Mouse (Mus musculus) embryonic facial prominence, embryonic 12.5 days (tissue): ENCODE measurements around the gene Rhbdf1. TPM values are rescaled to one million over a fixed set of nuclear protein-coding genes. Genes with fewer than 3 reads are reported as not detected.
"Not testable (repeated sequence)": the region's sequence is repeated elsewhere in the genome, so short reads cannot be mapped to it uniquely, and the experiment has no call there.

Source experiments
- ATAC-seq: fragments of 200-750 bp; cut with Nextera tagmentation; 2 replicates; pipeline ENCODE4 v1.8.0; 2017; ENCODE audit not compliant: insufficient number of reproducible peaks, insufficient read depth, low FRiP score, low TSS enrichment
- H3K27ac ChIP-seq: fragments of 300-500 bp; sonication (generic); 2 replicates; pipeline ENCODE4 v1.5.1; 2016; ENCODE audit warnings: mild to moderate bottlenecking
- H3K27me3 ChIP-seq: fragments of 300-500 bp; sonication (generic); 2 replicates; pipeline ENCODE4 v1.6.1; 2016; ENCODE audit warnings: mild to moderate bottlenecking, moderate library complexity
- H3K36me3 ChIP-seq: fragments of 300-500 bp; sonication (generic); 2 replicates; pipeline ENCODE4 v1.6.1; 2016; ENCODE audit warnings: mild to moderate bottlenecking
- H3K4me1 ChIP-seq: fragments of 300-500 bp; sonication (generic); 2 replicates; pipeline ENCODE4 v1.6.1; 2016
- H3K4me2 ChIP-seq: fragments of 300-500 bp; sonication (generic); replicated peaks from 2 replicates; pipeline ENCODE4 v1.6.1; 2016; ENCODE audit warnings: mild to moderate bottlenecking, moderate library complexity
- H3K4me3 ChIP-seq: fragments of 300-500 bp; sonication (generic); 2 replicates; pipeline ENCODE4 v1.5.1; 2016; ENCODE audit warnings: mild to moderate bottlenecking
- H3K9ac ChIP-seq: fragments of 300-500 bp; sonication (generic); 2 replicates; pipeline ENCODE4 v1.6.1; 2016; ENCODE audit warnings: mild to moderate bottlenecking, moderate library complexity
- H3K9me3 ChIP-seq: fragments of 300-500 bp; sonication (generic); 2 replicates; pipeline ENCODE4 v1.6.1; 2016; ENCODE audit warnings: mild to moderate bottlenecking, moderate library complexity
- WGBS: fragments of 180-500 bp; shearing (Covaris S2); methylation state at CpG from one replicate; pipeline ENCODE4 v1.1.7; 2016; 5-methylcytosine and 5-hydroxymethylcytosine counted together
- polyA plus RNA-seq: library from polyadenylated mRNA; unstranded; fragments of >200 nt; fragmentation: Nextera tagmentation; extraction: Ambion mirVana; gene quantifications from 2 replicates; pipeline ENCODE4 v1.2.1, GENCODE M21; 2016

Gene Rhbdf1
- polyA plus RNA-seq, 1 experiment from 2014 or later, result 49.8 TPM

GRCm38 (mm10) chr11:32218501-32219050 is 3.5 kb downstream of the Rhbdf1 start:
- ATAC-seq, result no peak
- peaks cover 4% of the 10 kb centered on the region; the same call in 1 of the 2 replicates for H3K27me3 ChIP-seq
- H3K4me1 ChIP-seq, result peaks cover 47% of the 10 kb centered on the region
- H3K4me3 ChIP-seq, result no peak overlapping the region
- H3K9me3 ChIP-seq, result no peaks in the 10 kb centered on the region
- H3K27ac ChIP-seq, result peak overlapping the region; percentile 69
- peaks cover 17% of the 10 kb centered on the region for H3K36me3 ChIP-seq
- 43% methylated on average over 6 of the region's 6 CpGs for WGBS
- H3K9ac ChIP-seq, result no peak overlapping the region; the same call in 1 of the 2 replicates
- H3K4me2 ChIP-seq, result peak overlapping the region; percentile 15; the same call in 1 of the 2 replicates

DNA sequence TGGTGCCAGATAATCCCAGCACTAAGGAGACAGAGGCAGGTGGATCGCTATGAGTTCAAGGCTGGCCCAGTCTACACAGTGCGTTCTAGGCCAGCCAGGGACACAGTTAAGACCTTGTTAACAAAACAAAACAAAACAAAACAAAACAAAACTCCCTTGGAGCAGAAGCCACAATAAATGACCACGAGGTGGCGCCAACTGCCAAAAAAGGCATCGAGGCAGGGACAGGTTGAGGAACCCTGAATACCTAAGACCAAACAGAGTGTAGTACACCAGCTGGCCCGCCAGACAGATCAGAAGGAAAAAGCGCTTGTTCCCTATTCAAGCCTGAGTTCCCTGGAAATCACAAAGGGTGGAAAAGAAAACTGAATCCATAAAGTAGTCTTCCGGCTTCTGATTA is 5.2 kb downstream of the Rhbdf1 start:
- WGBS, result 25% methylated on average over 8 of the region's 8 CpGs
- ATAC-seq, result no peak
- Histone ChIP-seq H3K27ac (no peak overlapping the region), H3K4me1 (peaks cover 35% of the 10 kb centered on the region), H3K4me3 (no peak overlapping the region), H3K27me3 (no peaks in the 10 kb centered on the region), H3K36me3 (peaks cover 35% of the 10 kb centered on the region), H3K4me2 (no peak overlapping the region), H3K9ac (no peak overlapping the region), H3K9me3 (no peaks in the 10 kb centered on the region)

DNA sequence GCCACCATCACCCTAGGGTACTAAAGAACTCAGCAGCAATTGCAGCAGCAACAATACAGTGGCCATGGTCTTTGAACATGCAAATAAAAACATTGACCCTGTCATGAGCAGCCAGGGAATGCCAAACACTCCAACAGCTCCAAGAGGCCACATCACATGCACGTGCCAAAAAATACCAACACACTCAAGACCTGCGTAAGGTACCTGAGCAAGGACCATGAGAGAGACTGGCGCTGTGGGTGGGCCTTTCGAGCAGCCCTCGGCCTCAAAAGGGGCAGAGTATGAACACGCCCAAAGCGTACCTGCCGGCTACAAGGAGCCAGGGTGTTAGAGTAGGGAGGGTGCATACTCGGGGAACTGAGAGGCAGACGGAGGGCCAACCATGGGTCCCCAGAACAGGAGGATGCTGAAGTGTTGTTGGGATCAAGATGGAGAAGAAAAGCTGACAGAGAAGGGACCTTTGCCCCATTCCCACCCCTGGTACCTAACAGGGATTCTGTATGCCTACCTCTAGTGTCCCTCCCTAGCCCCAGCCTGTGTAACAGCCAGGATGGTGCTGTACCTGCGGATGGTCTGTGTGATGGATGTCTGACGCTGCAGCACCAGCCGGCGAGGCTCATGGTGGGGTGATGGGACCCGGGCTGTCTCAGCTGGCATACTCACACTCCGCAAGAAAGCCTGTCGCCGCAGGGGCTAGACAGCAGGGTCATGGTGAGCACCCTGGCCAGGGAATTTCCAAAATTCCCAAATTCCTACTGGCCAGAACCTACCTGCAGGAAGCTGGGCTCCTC is 6.5 kb downstream of the Rhbdf1 start:
- Histone ChIP-seq H3K9ac (no peak overlapping the region), H3K36me3 (peaks cover 46% of the 10 kb centered on the region), H3K27ac (no peak overlapping the region), H3K4me1 (peaks cover 29% of the 10 kb centered on the region), H3K9me3 (no peaks in the 10 kb centered on the region), H3K4me3 (no peak overlapping the region), H3K4me2 (no peak overlapping the region), H3K27me3 (no peaks in the 10 kb centered on the region)
- no peak for ATAC-seq
- WGBS, result 91% methylated on average over 18 of the region's 18 CpGs

- no peak overlapping the region for H3K4me2 ChIP-seq
- no peaks in the 10 kb centered on the region for H3K9me3 ChIP-seq
- no peaks in the 10 kb centered on the region for H3K27me3 ChIP-seq
- WGBS, result 84% methylated on average over 9 of the region's 9 CpGs
- H3K36me3 ChIP-seq, result peaks cover 79% of the 10 kb centered on the region
- no peak overlapping the region for H3K4me3 ChIP-seq
- no peak overlapping the region for H3K9ac ChIP-seq
- H3K27ac ChIP-seq, result no peak overlapping the region
- ATAC-seq, result no peak
- H3K4me1 ChIP-seq, result 0 out of 2 replicates have a peak, but pooled peaks cover 3% of the 10 kb centered on the region
Observed at GRCm38 (mm10) chr11:32210623-32211022, 11.5 kb downstream of the Rhbdf1 start.

- under 1% methylated on average over 52 of the region's 52 CpGs for WGBS
- peak within 1 kb of the TSS; percentile 69 for H3K4me2 ChIP-seq
- no peaks in the 10 kb centered on the region for H3K9me3 ChIP-seq
- no peaks in the 10 kb centered on the region for H3K27me3 ChIP-seq
- H3K36me3 ChIP-seq, result peaks cover 30% of the 10 kb centered on the region
- H3K9ac ChIP-seq, result peak within 1 kb of the TSS; percentile 69
- peak within 1 kb of the TSS; percentile 67 for H3K4me3 ChIP-seq
- ATAC-seq, result peak; percentile 100
- H3K4me1 ChIP-seq, result peaks cover 8% of the 10 kb centered on the region; the same call in 1 of the 2 replicates
- peak within 1 kb of the TSS; percentile 69 for H3K27ac ChIP-seq
Observed at GRCm38 (mm10) chr11:32205058-32205873, 16.8 kb downstream of the Rhbdf1 start, which contains the start of gene Snrnp25. TSS of gene Snrnp25 (plus strand) at chr11:32205415.

DNA sequence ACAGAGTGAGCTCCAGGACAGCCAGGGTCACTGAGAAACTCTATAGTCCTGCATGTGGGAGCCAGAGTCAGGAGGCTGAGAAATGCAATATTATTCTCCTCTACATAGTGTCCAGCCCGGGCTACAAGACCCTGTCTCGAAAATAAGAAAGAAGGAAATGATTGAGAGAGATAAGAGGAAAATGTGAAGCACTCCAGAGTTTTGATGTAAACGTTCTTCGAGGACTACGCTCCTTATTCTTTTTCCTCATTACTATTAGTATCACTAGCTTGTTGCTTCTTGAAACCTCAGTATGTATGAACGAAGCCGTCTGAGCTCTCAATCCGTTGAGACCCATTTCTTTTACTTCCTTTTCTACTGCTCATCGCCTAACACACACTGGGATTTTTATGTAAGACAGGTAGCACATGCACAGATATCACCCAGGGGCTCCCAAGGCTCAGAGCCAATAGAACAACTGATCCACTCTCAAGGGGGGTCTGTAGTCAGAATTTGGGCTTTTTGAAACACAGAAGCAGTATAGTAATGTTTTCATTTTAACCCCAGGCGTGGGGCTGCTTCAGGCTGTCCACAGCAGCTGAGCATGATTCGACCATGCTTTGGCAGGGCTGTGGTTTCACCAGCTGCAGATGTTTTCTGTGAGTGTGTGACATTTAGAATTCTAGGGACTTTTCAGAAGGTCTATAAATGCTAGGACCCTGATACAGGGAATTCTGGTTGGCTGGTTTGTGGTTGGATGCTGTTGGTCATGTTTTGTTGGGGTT is 20.0 kb downstream of the Rhbdf1 start:
- Histone ChIP-seq H3K9ac (no peak overlapping the region), H3K36me3 (no peaks in the 10 kb centered on the region), H3K4me2 (no peak overlapping the region), H3K27me3 (no peaks in the 10 kb centered on the region), H3K27ac (no peak overlapping the region), H3K4me3 (no peak overlapping the region), H3K4me1 (peaks cover 11% of the 10 kb centered on the region; the same call in 1 of the 2 replicates), H3K9me3 (no peaks in the 10 kb centered on the region)
- ATAC-seq, result no peak
- WGBS, result 79% methylated on average over 11 of the region's 11 CpGs

DNA sequence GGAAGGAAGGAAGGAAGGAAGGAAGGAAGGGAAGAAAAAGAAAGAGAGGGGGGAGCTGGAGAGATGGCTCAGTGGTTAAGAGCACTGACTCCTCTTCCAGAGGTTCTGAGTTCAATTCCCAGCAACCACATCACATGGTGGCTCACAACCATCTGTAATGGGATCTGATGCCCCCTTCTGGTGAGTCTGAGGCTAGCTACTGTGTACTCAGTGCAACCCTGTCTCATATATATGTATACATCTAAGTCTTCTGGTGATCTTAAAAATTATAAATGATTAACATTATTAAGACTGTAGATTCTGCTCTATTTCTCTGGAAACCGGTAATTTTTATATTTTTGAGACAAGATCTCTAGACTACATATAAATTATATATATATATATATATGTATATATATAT is 21.1 kb downstream of the Rhbdf1 start:
- peaks cover 11% of the 10 kb centered on the region; the same call in 1 of the 2 replicates for H3K4me1 ChIP-seq
- ATAC-seq, H3K4me3 ChIP-seq, H3K36me3 ChIP-seq, H3K4me2 ChIP-seq, H3K9me3 ChIP-seq, H3K9ac ChIP-seq, H3K27ac ChIP-seq, H3K27me3 ChIP-seq: not testable (repeated sequence)
- 59% methylated on average over 1 of the region's 1 CpGs for WGBS

DNA sequence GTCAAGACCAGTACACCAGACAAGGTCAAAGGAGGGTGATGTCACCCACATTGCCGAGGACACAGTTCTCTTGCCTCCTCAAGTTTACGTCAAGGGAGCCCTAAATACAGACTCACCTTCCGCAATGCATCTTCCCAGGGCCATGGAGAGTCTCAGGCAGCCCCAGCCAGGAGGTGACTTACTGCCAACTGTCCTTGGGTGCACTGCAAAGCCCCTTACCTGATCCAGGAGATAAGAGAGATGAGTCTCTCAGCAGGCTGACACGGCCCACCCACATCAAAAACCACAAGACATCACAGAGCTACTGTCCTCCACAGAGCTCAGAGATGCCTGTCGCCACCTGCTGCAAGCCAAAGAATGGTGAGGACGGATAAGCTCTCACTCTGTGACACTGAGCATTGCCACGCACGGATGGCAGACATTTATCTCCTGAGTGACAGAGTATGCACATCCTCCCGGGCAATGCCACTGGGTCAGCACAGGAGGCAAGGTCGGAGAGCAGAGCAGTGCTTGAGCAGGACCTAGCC is 22.0 kb downstream of the Rhbdf1 start, which contains the start of gene Il9r:
Gene Il9r (minus strand): TSS at position 205 of the 527 bp plus-strand sequence.
- Histone ChIP-seq H3K4me1 (peaks cover 8% of the 10 kb centered on the region; the same call in 1 of the 2 replicates), H3K27ac (no peak within 1 kb of the TSS), H3K27me3 (0 out of 2 replicates have a peak, but pooled peaks cover 3% of the 10 kb centered on the region), H3K4me2 (no peak within 1 kb of the TSS), H3K9me3 (no peaks in the 10 kb centered on the region), H3K4me3 (no peak within 1 kb of the TSS), H3K9ac (peak within 1 kb of the TSS; percentile 10; the same call in 1 of the 2 replicates), H3K36me3 (no peaks in the 10 kb centered on the region)
- no peak for ATAC-seq
- WGBS, result 75% methylated on average over 10 of the region's 10 CpGs

DNA sequence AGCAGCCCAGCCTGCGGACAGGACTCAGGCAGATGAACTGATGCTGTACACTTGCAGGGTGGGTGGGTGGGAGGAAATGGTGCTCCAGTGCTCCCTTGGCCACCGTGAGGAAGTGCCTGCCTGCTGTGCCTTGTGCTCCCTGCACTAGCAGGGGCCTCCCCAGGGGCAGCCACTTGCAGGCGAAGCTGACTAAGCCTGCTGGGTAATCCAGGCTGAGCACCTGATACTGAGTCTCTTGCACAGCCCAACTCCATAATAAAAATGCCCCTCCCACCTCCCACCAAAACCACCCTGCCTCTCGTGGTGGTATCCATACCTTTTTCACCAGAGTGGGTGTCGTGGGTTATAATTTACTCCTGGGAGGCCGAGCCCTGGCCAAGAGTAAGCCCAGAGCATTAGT is 22.9 kb downstream of the Rhbdf1 start:
- no peak for ATAC-seq
- no peak overlapping the region for H3K4me2 ChIP-seq
- 42% methylated on average over 6 of the region's 6 CpGs for WGBS
- no peak overlapping the region for H3K4me3 ChIP-seq
- H3K9ac ChIP-seq, result 0 out of 2 replicates have a peak overlapping the region, but pooled peaks have one; percentile 10
- H3K27me3 ChIP-seq, result 0 out of 2 replicates have a peak, but pooled peaks cover 3% of the 10 kb centered on the region
- 0 out of 2 replicates have a peak, but pooled peaks cover 3% of the 10 kb centered on the region for H3K4me1 ChIP-seq
- no peaks in the 10 kb centered on the region for H3K36me3 ChIP-seq
- no peak overlapping the region for H3K27ac ChIP-seq
- H3K9me3 ChIP-seq, result no peaks in the 10 kb centered on the region

DNA sequence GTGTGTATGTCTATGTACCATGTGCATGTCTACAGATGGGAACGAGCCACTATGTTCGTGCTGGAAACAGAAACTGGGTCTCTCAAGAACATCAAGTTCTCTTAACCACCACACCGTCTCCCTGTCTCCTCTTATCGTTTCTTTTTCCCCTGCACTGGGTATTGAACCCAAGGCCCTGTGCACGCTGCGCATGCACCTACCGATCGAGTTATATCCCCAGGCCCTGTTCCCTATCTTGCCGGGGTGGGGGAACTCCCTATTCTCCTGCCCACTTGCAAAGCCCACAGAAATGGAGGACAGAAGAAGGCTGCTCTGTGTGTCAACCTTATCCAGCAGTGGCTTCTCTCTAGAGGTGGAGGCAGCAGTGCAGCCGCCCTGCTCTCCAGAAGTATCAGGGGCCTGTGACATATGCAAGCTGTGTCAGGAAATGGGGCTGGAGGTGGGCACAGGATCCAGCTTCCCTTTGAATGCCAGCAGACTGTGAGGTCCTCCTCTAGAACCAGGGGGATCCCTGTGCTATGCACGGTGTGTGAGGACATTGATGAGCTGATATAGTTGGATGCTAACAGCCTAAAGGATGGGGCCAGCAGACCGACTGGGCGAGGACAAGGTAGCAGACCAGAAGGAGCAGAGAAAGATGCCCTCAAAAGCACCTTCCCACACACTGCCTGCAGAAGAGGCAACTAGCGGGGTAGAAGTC is 23.7 kb downstream of the Rhbdf1 start:
- Histone ChIP-seq H3K4me3 (no peak overlapping the region), H3K4me1 (0 out of 2 replicates have a peak, but pooled peaks cover 3% of the 10 kb centered on the region), H3K9me3 (no peaks in the 10 kb centered on the region), H3K36me3 (no peaks in the 10 kb centered on the region), H3K27ac (no peak overlapping the region), H3K4me2 (no peak overlapping the region), H3K9ac (no peak overlapping the region), H3K27me3 (0 out of 2 replicates have a peak, but pooled peaks cover 3% of the 10 kb centered on the region)
- ATAC-seq, result no peak
- 67% methylated on average over 14 of the region's 14 CpGs for WGBS
